Mouse (Mus musculus): Measurements from ENCODE around the gene Acad10. TPM values are rescaled to one million over a fixed set of nuclear protein-coding genes. Genes with fewer than 3 reads are reported as not detected.

The Acad10 gene
- polyA plus RNA-seq, 1 experiment = not detected

GRCm38 (mm10) chr5:121690482-121691211, 30.3 kb upstream of the Acad10 start:
- WGBS = 46% methylated on average over 7 of the region's 7 CpGs
- H3K4me3 ChIP-seq (ENCODE audit: insufficient read depth, low read depth, low read length) = no peak overlapping the region
- TF ChIP-seq CTCF (IDR thresholded peaks at IDR 0.05; ENCODE audit: insufficient read depth, low read depth, low read length) (no peak), POLR2A (IDR thresholded peaks at IDR 0.05; ENCODE audit: insufficient read depth, low read depth, low read length) (no peak)
- no peak overlapping the region for H3K27ac ChIP-seq (ENCODE audit: insufficient read depth, low read depth, low read length)
- H3K4me1 ChIP-seq (ENCODE audit: control insufficient read depth, insufficient read depth, low read length) = peaks cover 13% of the 10 kb centered on the region; the same call in 1 of the 2 replicates

GRCm38 (mm10) chr5:121686113-121686898, 26.0 kb upstream of the Acad10 start:
- peaks cover 18% of the 10 kb centered on the region; the same call in 1 of the 2 replicates for H3K4me1 ChIP-seq (ENCODE audit: control insufficient read depth, insufficient read depth, low read length)
- H3K4me3 ChIP-seq (ENCODE audit: insufficient read depth, low read depth, low read length) = no peak overlapping the region
- 65% methylated on average over 15 of the region's 15 CpGs for WGBS
- no peak overlapping the region for H3K27ac ChIP-seq (ENCODE audit: insufficient read depth, low read depth, low read length)
- TF ChIP-seq POLR2A (IDR thresholded peaks at IDR 0.05; ENCODE audit: insufficient read depth, low read depth, low read length) (no peak), CTCF (IDR thresholded peaks at IDR 0.05; ENCODE audit: insufficient read depth, low read depth, low read length) (no peak)

- H3K4me1 ChIP-seq (ENCODE audit: control insufficient read depth, insufficient read depth, low read length) = peaks cover 14% of the 10 kb centered on the region; the same call in 1 of the 2 replicates
- TF ChIP-seq CTCF (IDR thresholded peaks at IDR 0.05; ENCODE audit: insufficient read depth, low read depth, low read length) = no peak
- no peak for TF ChIP-seq POLR2A (IDR thresholded peaks at IDR 0.05; ENCODE audit: insufficient read depth, low read depth, low read length)
- no peak overlapping the region for H3K27ac ChIP-seq (ENCODE audit: insufficient read depth, low read depth, low read length)
- 43% methylated on average over 6 of the region's 6 CpGs for WGBS
- H3K4me3 ChIP-seq (ENCODE audit: insufficient read depth, low read depth, low read length) = no peak overlapping the region
Observed at GRCm38 (mm10) chr5:121685495-121685894, 25.2 kb upstream of the Acad10 start.

- TF ChIP-seq CTCF (IDR thresholded peaks at IDR 0.05; ENCODE audit: insufficient read depth, low read depth, low read length) (no peak), POLR2A (IDR thresholded peaks at IDR 0.05; ENCODE audit: insufficient read depth, low read depth, low read length) (no peak)
- Histone ChIP-seq H3K4me1 (ENCODE audit: control insufficient read depth, insufficient read depth, low read length) (peaks cover 11% of the 10 kb centered on the region; the same call in 1 of the 2 replicates), H3K4me3 (ENCODE audit: insufficient read depth, low read depth, low read length) (no peak overlapping the region), H3K27ac (ENCODE audit: insufficient read depth, low read depth, low read length) (no peak overlapping the region)
- 95% methylated on average over 2 of the region's 2 CpGs for WGBS
Observed at GRCm38 (mm10) chr5:121682250-121682649, 21.9 kb upstream of the Acad10 start.

GRCm38 (mm10) chr5:121670412-121670811, 10.1 kb upstream of the Acad10 start:
- H3K4me3 ChIP-seq (ENCODE audit: insufficient read depth, low read depth, low read length) = no peak overlapping the region
- WGBS = 87% methylated on average over 3 of the region's 3 CpGs
- H3K27ac ChIP-seq (ENCODE audit: insufficient read depth, low read depth, low read length) = no peak overlapping the region
- no peaks in the 10 kb centered on the region for H3K4me1 ChIP-seq (ENCODE audit: control insufficient read depth, insufficient read depth, low read length)
- no peak for TF ChIP-seq CTCF (IDR thresholded peaks at IDR 0.05; ENCODE audit: insufficient read depth, low read depth, low read length)
- TF ChIP-seq POLR2A (IDR thresholded peaks at IDR 0.05; ENCODE audit: insufficient read depth, low read depth, low read length) = no peak

GRCm38 (mm10) chr5:121668411-121668810, 8.1 kb upstream of the Acad10 start:
- Histone ChIP-seq H3K4me1 (ENCODE audit: control insufficient read depth, insufficient read depth, low read length) (no peaks in the 10 kb centered on the region), H3K4me3 (ENCODE audit: insufficient read depth, low read depth, low read length) (no peak overlapping the region), H3K27ac (ENCODE audit: insufficient read depth, low read depth, low read length) (no peak overlapping the region)
- WGBS = 50% methylated on average over 6 of the region's 6 CpGs
- TF ChIP-seq POLR2A (IDR thresholded peaks at IDR 0.05; ENCODE audit: insufficient read depth, low read depth, low read length) (no peak), CTCF (IDR thresholded peaks at IDR 0.05; ENCODE audit: insufficient read depth, low read depth, low read length) (no peak)

GRCm38 (mm10) chr5:121667067-121667466, 6.8 kb upstream of the Acad10 start:
- WGBS = 89% methylated on average over 4 of the region's 4 CpGs
- Histone ChIP-seq H3K4me3 (ENCODE audit: insufficient read depth, low read depth, low read length) (no peak overlapping the region), H3K27ac (ENCODE audit: insufficient read depth, low read depth, low read length) (no peak overlapping the region), H3K4me1 (ENCODE audit: control insufficient read depth, insufficient read depth, low read length) (0 out of 2 replicates have a peak, but pooled peaks cover 2% of the 10 kb centered on the region)
- TF ChIP-seq CTCF (IDR thresholded peaks at IDR 0.05; ENCODE audit: insufficient read depth, low read depth, low read length) (no peak), POLR2A (IDR thresholded peaks at IDR 0.05; ENCODE audit: insufficient read depth, low read depth, low read length) (no peak)

GRCm38 (mm10) chr5:121664971-121665370, 4.7 kb upstream of the Acad10 start:
- peaks cover 10% of the 10 kb centered on the region; the same call in 1 of the 2 replicates for H3K4me1 ChIP-seq (ENCODE audit: control insufficient read depth, insufficient read depth, low read length)
- TF ChIP-seq POLR2A (IDR thresholded peaks at IDR 0.05; ENCODE audit: insufficient read depth, low read depth, low read length) (no peak), CTCF (IDR thresholded peaks at IDR 0.05; ENCODE audit: insufficient read depth, low read depth, low read length) (no peak)
- no peak overlapping the region for H3K4me3 ChIP-seq (ENCODE audit: insufficient read depth, low read depth, low read length)
- H3K27ac ChIP-seq (ENCODE audit: insufficient read depth, low read depth, low read length) = no peak overlapping the region
- 96% methylated on average over 9 of the region's 9 CpGs for WGBS

- Histone ChIP-seq H3K4me3 (ENCODE audit: insufficient read depth, low read depth, low read length) (no peak overlapping the region), H3K27ac (ENCODE audit: insufficient read depth, low read depth, low read length) (no peak overlapping the region), H3K4me1 (ENCODE audit: control insufficient read depth, insufficient read depth, low read length) (peaks cover 10% of the 10 kb centered on the region; the same call in 1 of the 2 replicates)
- TF ChIP-seq POLR2A (IDR thresholded peaks at IDR 0.05; ENCODE audit: insufficient read depth, low read depth, low read length) = no peak
- TF ChIP-seq CTCF (IDR thresholded peaks at IDR 0.05; ENCODE audit: insufficient read depth, low read depth, low read length) = no peak
- 90% methylated on average over 6 of the region's 6 CpGs for WGBS
Observed at GRCm38 (mm10) chr5:121664078-121664477, 3.8 kb upstream of the Acad10 start.

Measured in olfactory bulb, adult 2 months (tissue).